Mouse (Mus musculus) urinary bladder, postnatal 4 days (tissue): ENCODE measurements at regions not wholly inside any gene's neighbourhood (a gene's known extent, or its start where the extent isn't known, plus 50 kb on each side); places are given as distances from the start of the nearest gene placed in this dataset.

Experiments
- DNase-seq, 2 experiments: peaks; one replicate each; pipeline ENCODE4 v3.0.0; 2021 to 2022; ENCODE audit warnings: low spot score in 2 of 2

DNA sequence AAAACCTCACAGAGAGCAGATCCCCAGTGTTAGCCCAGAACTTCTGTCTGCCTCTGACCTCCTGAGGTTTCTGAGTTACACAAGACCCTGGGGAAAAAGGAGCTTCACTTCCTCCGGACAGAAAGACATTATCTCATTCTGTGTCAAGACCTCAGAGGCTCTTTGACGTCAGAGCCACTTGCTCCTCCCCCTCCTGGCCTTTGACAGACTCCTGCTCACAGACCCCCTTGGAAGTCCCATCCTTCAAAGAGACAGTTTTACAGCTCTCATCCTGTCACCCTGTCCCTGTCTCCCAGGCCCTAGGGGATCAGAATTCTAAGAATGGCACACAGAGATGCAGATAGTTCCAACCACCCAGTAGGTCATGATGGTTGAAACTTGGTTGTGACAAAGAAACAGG lies 206.2 kb upstream of the Tnp1 start:
- no peak for DNase-seq

DNA sequence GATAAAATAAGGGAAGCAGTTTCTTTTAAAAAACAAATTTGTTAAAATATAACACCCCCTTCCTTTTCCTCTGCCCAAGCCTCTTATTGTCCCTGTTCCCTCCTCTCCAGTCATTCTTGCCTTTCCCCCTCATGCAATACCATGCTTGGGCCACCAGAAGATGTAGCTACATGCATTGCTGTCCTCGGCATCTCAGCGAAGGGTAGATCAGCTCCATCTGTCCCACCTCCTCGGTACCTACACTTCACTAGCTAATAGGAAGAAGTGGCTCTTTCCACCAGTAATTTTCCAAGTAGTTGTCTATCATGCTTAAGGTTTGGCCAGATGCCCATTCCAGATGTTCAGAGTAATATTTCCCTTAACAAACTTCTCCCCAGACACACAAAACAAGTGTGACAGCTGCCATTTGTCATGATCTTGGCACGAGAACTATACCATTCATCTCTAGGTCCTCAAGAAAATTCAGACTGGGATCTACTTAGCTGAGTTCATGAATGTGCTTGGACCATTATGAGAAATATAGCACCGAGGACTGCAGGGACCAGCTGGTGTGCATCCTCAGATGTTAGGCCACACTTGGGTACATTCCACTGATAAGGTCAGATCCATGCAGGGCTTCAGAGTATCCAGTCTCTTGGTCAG lies 198.7 kb upstream of the Tnp1 start:
- DNase-seq, result no peak

- no peak for DNase-seq
Observed at GRCm38 (mm10) chr1:73207421-73207820, 191.7 kb upstream of the Tnp1 start.

DNA sequence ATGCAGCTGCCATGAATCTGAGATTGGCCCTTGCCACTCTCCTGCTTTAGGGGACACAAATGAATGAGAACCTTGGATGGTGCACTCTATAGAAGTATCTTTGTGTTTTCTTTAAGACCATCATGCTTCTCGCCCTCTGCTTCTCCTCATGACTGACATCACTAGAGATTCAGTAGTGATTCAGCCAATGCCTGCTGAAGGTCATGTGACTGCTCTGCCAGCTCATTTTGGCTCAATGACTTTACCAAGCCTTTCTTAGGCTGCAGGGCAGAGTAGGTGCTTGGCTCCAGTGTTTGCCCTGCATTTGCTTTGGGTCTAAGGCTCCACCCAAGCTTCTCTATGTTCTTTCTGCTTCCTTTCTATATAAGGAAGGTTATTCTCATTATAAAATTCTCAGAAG lies 190.1 kb upstream of the Tnp1 start:
- DNase-seq, result no peak

GRCm38 (mm10) chr1:73200112-73200511 lies 184.4 kb upstream of the Tnp1 start:
- DNase-seq, result no peak

DNA sequence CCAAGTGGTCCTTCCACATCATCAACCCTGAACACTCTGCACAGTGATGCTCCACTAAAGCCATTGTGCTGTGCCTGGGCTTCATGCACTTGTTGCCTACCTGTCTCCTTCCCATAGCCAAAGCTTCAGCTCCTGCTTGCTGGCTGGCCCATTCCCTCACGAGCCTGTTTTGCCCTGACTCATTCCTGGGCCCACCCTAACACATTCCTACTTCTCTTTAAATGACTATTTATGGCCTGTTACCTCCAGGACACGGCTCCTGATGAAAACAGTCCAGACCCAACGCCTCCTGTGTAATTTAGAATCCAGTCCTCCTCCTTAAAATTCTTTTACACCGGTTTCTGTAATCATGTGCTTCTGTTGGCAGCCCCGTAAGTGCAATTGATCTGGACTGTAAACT lies 175.1 kb upstream of the Tnp1 start:
- no peak for DNase-seq

DNA sequence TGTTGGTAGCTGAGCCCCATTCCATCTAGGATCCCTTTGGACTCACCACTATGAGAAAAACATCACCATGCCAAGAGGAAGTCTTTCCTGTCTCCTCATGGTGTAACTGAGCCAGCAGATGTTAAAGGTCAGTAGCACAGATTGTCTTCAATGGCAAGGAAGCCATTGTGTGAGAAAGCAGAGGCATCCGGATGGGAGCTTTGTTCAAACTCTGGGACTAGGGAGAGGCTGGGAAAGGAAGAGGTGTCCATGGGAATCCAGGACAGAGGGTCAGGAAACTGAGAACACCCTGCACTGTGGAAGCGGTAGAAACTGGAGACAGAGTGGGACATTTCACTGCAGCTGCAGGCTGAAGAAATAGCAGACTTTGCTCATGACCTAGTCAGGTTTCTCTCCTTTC lies 173.1 kb upstream of the Tnp1 start:
- DNase-seq, result no peak

GRCm38 (mm10) chr1:73184477-73184876 lies 168.8 kb upstream of the Tnp1 start:
- no peak for DNase-seq

- DNase-seq, result no peak
Observed at GRCm38 (mm10) chr1:73178810-73179209, 163.1 kb upstream of the Tnp1 start.

DNA sequence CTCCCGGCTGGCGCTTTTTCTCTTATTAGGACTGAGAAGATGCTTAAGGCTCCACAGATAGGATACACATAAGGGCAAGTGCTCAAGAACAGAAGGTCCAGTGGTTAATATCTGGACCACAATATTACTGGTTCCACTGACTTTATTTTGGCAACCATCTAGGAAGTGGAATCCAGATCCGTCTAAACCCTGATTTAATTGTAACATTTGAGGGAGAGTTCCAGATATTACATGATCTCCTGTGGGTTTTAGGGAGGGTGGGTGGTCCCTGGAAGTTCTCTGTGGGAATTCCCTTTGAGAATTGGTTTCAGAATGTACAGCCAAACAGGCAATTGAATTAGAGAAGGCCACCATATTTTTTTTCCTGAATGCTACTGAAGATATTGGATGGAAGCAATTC lies 161.4 kb upstream of the Tnp1 start:
- no peak for DNase-seq

GRCm38 (mm10) chr1:73170668-73171008 lies 154.9 kb upstream of the Tnp1 start:
- DNase-seq, result no peak

DNA sequence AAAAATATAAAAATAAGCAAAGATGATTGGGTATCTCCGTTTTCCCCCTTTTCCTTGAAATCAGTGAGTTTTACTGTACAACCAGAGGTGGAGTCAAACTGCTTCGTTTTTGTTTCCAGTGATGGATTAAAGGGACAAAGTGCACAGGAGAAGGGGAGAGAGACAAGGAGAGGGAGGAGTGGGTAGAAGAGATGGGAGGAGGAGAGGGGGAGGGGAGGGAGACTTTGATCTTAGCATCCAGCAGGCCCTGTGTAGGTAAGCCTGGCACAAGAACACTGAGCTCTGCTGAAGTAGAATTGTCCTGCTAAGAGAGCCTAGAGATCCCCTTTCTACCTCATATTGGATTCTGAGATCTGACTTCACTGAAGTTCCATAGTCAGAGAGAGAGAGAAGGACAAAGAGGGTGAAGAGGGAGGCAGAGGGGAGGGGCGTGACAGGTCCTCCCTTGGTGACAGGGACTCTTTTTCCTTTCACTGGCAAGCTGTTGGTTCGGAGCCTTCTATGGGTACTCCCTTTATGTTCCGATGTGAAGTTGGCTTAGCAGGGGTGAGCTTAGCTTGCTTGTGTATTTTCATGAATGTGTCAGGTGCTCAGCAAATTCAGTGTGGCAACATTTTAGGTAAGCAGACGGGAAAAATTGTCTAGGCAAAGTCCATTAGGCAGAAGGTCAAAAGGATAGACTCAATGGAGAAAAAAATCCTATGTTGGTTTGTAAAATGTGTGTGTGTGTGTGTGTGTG lies 154.4 kb upstream of the Tnp1 start:
- no peak for DNase-seq

DNA sequence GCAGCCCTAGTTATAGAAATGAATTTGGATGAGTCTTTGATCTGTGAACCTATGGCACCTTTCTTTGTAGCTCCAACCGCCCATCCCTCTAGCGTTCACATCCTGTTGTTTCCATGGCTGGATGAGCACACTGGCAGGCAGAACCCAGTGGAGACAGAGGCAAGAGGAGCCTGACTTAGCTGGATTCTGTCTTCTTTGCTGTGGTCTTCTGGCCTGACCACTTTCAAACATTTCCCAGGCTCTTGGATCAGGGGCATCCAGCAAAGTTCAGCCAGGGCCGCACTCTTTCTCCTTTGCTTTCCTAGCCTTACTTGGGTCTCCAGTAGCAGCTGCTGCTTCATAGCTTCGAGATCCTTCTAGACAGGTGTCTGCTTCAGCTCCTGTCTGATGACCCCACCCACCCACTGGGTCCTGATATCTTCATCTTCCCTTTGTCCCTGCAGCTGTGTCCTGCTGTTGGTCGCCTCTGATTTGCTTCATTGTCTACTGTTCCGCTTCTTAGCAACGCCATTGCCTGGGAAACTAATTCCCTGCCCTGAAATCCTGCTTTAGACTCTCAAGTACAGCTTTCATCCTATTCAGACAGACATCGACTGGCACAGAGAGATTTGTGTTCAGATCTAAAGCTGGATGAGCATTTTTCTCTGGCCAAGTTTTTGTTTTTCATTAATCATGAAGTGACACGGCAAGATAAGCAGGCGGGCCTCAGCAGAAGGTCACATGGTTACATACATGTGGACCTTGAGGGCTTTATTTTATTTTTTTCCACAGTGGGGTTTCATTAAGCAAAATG lies 153.6 kb upstream of the Tnp1 start:
- no peak for DNase-seq

DNA sequence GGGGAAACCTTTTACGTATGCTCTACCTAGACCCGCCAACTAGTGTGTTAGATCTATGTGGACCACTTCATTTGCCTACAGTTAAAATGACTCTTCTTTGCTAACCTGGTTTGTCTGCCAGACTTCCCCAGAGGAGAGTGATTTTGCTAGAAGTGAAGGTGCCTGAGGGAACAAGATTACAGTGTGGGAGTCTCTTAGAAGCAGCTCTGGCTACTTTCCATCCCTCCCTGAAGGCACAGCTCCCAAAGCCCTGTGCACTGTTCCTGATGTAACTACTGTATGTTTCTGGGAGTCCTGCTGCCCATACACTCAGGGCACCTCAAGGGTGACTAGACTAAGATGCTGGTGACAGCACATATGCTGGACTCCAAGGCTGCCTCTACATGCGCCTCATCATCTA lies 144.5 kb upstream of the Tnp1 start:
- no peak for DNase-seq

DNA sequence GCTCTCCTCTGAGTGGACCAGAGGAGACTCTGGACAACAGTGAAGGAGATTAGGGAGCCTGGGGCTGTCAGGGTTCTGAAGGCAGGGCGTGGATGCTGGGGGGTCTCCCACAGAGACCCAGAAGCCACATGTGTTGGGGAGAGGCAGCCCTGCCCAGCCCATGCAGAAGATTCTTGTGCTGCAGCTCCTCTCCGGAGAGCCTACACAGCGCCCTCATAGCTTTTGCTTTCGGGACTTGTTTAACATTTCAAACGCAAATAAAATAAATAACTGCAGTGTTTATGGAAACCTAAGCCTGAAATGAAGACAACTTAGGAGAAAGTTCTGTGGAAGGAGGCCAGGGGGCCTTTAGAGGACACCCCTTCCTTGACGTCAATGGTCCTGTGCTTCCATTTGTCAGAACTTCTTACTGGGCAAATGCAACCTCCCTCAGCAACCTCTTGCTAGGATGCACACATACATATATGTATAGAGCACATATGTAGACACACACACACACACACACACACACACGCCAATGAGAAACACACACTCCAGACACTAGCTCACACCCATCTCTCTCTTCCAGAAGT lies 143.8 kb upstream of the Tnp1 start:
- no peak for DNase-seq

- DNase-seq, result peak in 1 of 2 experiments; percentile 21
Observed at GRCm38 (mm10) chr1:73153438-73154097, 137.9 kb upstream of the Tnp1 start.

- DNase-seq, result no peak
Observed at GRCm38 (mm10) chr1:73149926-73150325, 134.2 kb upstream of the Tnp1 start.

- no peak for DNase-seq
Observed at GRCm38 (mm10) chr1:73142845-73143244, 127.1 kb upstream of the Tnp1 start.

GRCm38 (mm10) chr1:73140557-73141345 lies 125.0 kb upstream of the Tnp1 start:
- no peak for DNase-seq

DNA sequence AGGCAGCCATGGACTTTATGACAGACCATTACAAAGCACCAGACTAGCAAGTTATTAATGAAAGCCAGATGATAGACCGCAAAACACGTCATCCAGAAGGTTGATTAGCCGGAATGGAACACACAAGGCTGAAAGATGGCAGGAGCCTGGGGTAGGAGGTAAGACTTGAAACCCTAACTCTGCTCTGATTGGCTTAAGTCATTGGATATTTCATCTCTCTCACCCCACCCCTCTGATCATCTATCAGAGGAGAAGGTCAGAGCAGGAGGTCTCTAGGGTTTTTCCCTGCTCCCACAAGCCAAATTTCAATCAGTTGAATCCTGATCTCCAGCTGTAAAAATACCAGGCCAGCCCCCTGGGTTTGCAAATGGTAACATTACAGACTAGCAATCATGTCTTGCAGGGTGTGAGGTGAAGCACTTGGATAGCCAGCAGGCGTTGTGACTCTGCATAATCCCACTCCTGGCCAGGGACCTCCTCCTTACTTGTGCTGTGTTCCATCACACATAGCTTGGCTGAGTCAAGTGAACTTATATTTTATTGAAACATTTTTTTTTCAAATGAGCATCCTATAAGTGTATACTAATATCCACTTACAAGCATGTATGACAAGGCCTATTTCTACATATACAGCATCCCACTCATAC lies 114.6 kb upstream of the Tnp1 start:
- DNase-seq, result no peak

DNA sequence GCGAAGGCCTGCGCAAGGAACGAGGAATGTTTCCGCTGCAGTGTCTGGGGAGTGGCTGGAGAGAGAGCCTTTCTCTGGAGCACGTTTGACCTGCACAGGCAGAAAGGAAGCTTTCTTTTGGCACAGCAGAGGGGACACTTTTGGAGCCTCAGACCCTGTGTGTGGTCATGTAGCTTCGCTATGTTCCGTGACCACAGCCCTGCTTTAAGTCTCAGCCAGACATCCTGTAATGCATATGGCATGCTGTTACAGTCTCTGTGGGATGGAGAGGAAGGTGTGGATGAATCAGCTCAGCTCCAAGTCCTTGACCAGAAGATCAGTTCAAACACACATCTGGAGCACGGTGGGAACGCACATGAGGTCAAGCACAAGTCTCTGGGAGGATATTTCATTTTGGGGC lies 107.3 kb upstream of the Tnp1 start:
- no peak for DNase-seq
